Mouse (Mus musculus): ENCODE measurements at regions not wholly inside any gene's neighbourhood (a gene's known extent, or its start where the extent isn't known, plus 50 kb on each side); places are given as distances from the start of the nearest gene placed in this dataset.

DNA sequence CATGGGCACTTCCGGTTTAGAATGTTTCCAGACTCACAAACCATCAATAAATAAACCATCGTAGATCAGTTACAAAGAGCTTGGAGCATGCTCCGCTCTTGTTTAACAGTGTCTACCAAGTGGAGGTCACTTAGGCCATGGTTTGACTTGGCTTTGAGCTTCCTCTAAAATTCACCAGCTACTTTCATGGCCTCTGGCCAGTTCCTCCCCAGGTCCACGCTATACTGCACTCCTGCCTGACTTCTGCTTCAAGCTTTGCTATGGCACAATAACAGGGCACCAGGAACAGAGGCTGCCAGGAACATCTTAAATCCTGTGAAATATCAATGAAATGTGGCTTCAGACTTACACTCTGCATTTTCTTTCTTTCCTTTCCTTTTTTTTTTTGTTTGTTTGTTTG, 71.2 kb downstream of the P2ry1 start:
- WGBS: 79% methylated on average over 4 of the region's 4 CpGs

DNA sequence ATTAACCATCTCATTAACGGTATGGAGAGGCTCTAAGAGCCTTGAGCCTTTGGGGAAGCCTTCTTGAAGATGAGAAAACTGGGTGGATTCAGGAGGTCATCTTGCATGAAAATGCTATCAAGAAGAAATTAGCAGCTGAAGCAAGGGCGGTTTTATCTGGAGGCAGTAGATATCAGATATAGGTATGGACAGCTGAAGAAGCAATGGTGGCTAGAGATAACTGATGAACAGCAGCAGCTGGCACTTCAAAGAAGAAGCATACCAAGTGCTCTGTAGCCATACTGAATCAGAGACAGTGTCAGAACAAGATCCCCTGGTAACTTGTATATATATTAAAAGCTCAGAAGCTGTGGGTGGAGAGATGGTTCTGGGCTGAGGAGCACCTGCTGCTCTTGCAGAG, 73.2 kb downstream of the P2ry1 start:
- Histone ChIP-seq H3K4me3 (no peak overlapping the region), H3K79me2 (replicated peaks; ENCODE audit: control insufficient read depth, insufficient read depth, low read length) (no peaks in the 10 kb centered on the region), H3K36me3 (ENCODE audit: control insufficient read depth, insufficient read depth, low read length) (no peaks in the 10 kb centered on the region), H3K27me3 (ENCODE audit: control insufficient read depth, insufficient read depth, low read length) (no peaks in the 10 kb centered on the region), H3K4me1 (ENCODE audit: control insufficient read depth, insufficient read depth, low read length) (no peaks in the 10 kb centered on the region), H3K9ac (ENCODE audit: low read depth, low read length) (no peak overlapping the region), H3K27ac (no peak overlapping the region)
- intact Hi-C loops (cut with DNase I): no loop called here
- TF ChIP-seq CTCF (IDR thresholded peaks at IDR 0.05) (no peak), POLR2A (IDR thresholded peaks at IDR 0.05; ENCODE audit: insufficient read depth, low read depth, low read length) (no peak), EP300 (IDR thresholded peaks at IDR 0.05; ENCODE audit: insufficient read depth, low read depth, low read length) (no peak)
- no peak for DNase-seq
- 55% methylated on average over 2 of the region's 2 CpGs for WGBS

More for the DNA sequence above, 71.2 kb downstream of the P2ry1 start:
- Histone ChIP-seq H3K79me2 (replicated peaks; ENCODE audit: control insufficient read depth, insufficient read depth, low read length) (no peaks in the 10 kb centered on the region), H3K9ac (ENCODE audit: low read depth, low read length) (no peak overlapping the region), H3K27ac (no peak overlapping the region), H3K4me3 (no peak overlapping the region), H3K27me3 (ENCODE audit: control insufficient read depth, insufficient read depth, low read length) (no peaks in the 10 kb centered on the region), H3K36me3 (ENCODE audit: control insufficient read depth, insufficient read depth, low read length) (no peaks in the 10 kb centered on the region), H3K4me1 (ENCODE audit: control insufficient read depth, insufficient read depth, low read length) (no peaks in the 10 kb centered on the region)
- TF ChIP-seq EP300 (IDR thresholded peaks at IDR 0.05; ENCODE audit: insufficient read depth, low read depth, low read length) (no peak), CTCF (IDR thresholded peaks at IDR 0.05) (no peak), POLR2A (IDR thresholded peaks at IDR 0.05; ENCODE audit: insufficient read depth, low read depth, low read length) (no peak)
- no peak for DNase-seq
- intact Hi-C loops (cut with DNase I): no loop called here

DNA sequence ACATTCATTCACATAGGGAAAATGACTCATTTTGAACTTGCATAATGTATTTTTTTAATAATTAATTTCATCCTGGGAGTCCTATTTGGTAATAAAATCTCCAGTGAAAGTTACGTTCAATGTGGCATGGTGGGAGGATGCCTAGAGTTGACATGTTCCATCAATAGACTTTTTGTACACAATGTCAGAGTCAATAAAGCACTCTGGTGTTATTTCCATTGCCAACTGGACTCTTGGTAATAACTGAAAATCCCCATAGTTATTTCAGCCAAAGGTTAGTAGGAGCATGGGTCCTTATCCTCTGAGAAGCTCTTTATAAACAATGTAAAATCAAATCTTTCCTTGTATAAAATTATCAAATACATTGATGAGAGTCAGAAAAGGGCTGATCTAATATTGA, 87.3 kb downstream of the P2ry1 start:
- Histone ChIP-seq H3K9ac (ENCODE audit: low read depth, low read length) (no peak overlapping the region), H3K4me1 (ENCODE audit: control insufficient read depth, insufficient read depth, low read length) (no peaks in the 10 kb centered on the region), H3K27me3 (ENCODE audit: control insufficient read depth, insufficient read depth, low read length) (no peaks in the 10 kb centered on the region), H3K79me2 (replicated peaks; ENCODE audit: control insufficient read depth, insufficient read depth, low read length) (no peaks in the 10 kb centered on the region), H3K27ac (no peak overlapping the region), H3K4me3 (no peak overlapping the region), H3K36me3 (ENCODE audit: control insufficient read depth, insufficient read depth, low read length) (no peaks in the 10 kb centered on the region)
- intact Hi-C loops (cut with DNase I): no loop called here
- WGBS: 93% methylated on average over 1 of the region's 1 CpGs
- no peak for TF ChIP-seq POLR2A (IDR thresholded peaks at IDR 0.05; ENCODE audit: insufficient read depth, low read depth, low read length)
- TF ChIP-seq CTCF (IDR thresholded peaks at IDR 0.05): no peak
- TF ChIP-seq EP300 (IDR thresholded peaks at IDR 0.05; ENCODE audit: insufficient read depth, low read depth, low read length): no peak
- DNase-seq: no peak

DNA sequence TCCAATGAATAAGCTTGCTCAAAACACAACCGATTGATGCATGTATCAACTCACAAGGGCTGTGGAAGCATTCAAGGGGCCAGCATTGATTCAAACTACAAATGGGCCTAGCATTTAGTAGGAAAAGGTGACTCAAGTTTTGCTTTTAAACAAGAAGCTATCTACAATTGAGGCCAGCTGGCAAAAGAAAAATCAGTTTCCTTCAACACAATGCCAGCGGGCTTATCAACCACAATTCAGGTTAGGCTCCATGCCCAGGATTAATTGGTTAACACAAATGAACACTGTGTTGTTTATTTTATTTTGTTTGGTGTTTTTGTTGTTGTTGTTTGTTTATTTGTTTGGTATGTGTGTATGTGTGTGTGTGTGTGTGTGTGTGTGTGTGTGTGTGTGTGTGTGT, 89.4 kb downstream of the P2ry1 start:
- DNase-seq: no peak
- no peaks in the 10 kb centered on the region for H3K27me3 ChIP-seq (ENCODE audit: control insufficient read depth, insufficient read depth, low read length)
- no peaks in the 10 kb centered on the region for H3K36me3 ChIP-seq (ENCODE audit: control insufficient read depth, insufficient read depth, low read length)
- no peak overlapping the region for H3K27ac ChIP-seq
- H3K79me2 ChIP-seq (replicated peaks; ENCODE audit: control insufficient read depth, insufficient read depth, low read length): no peaks in the 10 kb centered on the region
- intact Hi-C loops (cut with DNase I): no loop called here
- TF ChIP-seq POLR2A (IDR thresholded peaks at IDR 0.05; ENCODE audit: insufficient read depth, low read depth, low read length): no peak
- no peak for TF ChIP-seq CTCF (IDR thresholded peaks at IDR 0.05)
- TF ChIP-seq EP300 (IDR thresholded peaks at IDR 0.05; ENCODE audit: insufficient read depth, low read depth, low read length): no peak
- H3K4me1 ChIP-seq (ENCODE audit: control insufficient read depth, insufficient read depth, low read length): no peaks in the 10 kb centered on the region
- H3K4me3 ChIP-seq: no peak overlapping the region
- no peak overlapping the region for H3K9ac ChIP-seq (ENCODE audit: low read depth, low read length)
- WGBS: 70% methylated on average over 2 of the region's 2 CpGs

DNA sequence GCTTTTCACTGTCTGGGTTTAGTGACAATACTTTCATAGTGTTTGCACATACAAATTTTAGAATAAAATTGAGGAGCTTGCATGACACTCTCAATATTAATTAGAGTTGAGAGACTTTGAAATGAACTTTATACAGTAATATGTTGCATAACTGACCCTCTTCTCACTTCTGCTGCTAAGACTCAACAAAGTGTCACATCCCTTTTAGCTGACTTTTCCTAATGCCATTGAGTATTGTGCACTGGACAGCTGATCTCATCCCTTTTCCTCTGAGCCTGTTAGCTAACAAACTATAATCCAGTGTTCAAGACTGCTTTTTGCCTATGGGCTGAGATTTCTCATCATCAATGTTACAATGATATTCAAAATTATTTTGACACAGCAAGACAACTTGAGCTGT, 113.8 kb downstream of the P2ry1 start:
- DNase-seq: no peak
- Histone ChIP-seq H3K79me2 (replicated peaks; ENCODE audit: control insufficient read depth, insufficient read depth, low read length) (no peaks in the 10 kb centered on the region), H3K27ac (no peak overlapping the region), H3K27me3 (ENCODE audit: control insufficient read depth, insufficient read depth, low read length) (no peaks in the 10 kb centered on the region), H3K9ac (ENCODE audit: low read depth, low read length) (no peak overlapping the region), H3K36me3 (ENCODE audit: control insufficient read depth, insufficient read depth, low read length) (no peaks in the 10 kb centered on the region), H3K4me3 (no peak overlapping the region), H3K4me1 (ENCODE audit: control insufficient read depth, insufficient read depth, low read length) (no peaks in the 10 kb centered on the region)
- intact Hi-C loops (cut with DNase I): no loop called here
- no peak for TF ChIP-seq POLR2A (IDR thresholded peaks at IDR 0.05; ENCODE audit: insufficient read depth, low read depth, low read length)
- no peak for TF ChIP-seq CTCF (IDR thresholded peaks at IDR 0.05)
- TF ChIP-seq EP300 (IDR thresholded peaks at IDR 0.05; ENCODE audit: insufficient read depth, low read depth, low read length): no peak

DNA sequence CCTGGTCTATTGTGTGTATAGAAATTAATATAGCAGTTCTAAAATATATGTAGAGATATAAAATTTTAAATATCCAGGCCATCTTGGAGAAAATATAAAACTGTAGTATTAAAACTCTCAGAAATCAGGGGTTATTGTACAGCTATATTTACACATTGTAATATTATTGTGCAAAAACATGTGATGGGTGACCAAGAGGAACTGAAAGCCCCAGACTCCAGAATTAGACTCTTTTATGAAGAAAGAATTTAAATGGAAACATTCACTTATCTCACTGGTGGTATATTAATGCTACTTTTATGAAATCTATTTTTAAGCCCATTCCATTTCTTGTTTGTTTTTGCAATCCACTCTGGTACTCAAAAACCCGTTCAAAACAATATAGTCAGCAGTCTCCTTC, 130.5 kb downstream of the P2ry1 start:
- no peak overlapping the region for H3K9ac ChIP-seq (ENCODE audit: low read depth, low read length)
- no peaks in the 10 kb centered on the region for H3K79me2 ChIP-seq (replicated peaks; ENCODE audit: control insufficient read depth, insufficient read depth, low read length)
- H3K4me3 ChIP-seq: no peak overlapping the region
- DNase-seq: no peak
- no peaks in the 10 kb centered on the region for H3K4me1 ChIP-seq (ENCODE audit: control insufficient read depth, insufficient read depth, low read length)
- TF ChIP-seq EP300 (IDR thresholded peaks at IDR 0.05; ENCODE audit: insufficient read depth, low read depth, low read length): no peak
- no peak for TF ChIP-seq POLR2A (IDR thresholded peaks at IDR 0.05; ENCODE audit: insufficient read depth, low read depth, low read length)
- no peak for TF ChIP-seq CTCF (IDR thresholded peaks at IDR 0.05)
- whole genome bisulfite sequencing: 33% methylated on average over 1 of the region's 1 CpGs
- H3K27ac ChIP-seq: no peak overlapping the region
- no peaks in the 10 kb centered on the region for H3K36me3 ChIP-seq (ENCODE audit: control insufficient read depth, insufficient read depth, low read length)
- H3K27me3 ChIP-seq (ENCODE audit: control insufficient read depth, insufficient read depth, low read length): no peaks in the 10 kb centered on the region
- intact Hi-C loops (cut with DNase I): no loop called here

Data from heart, adult 2 months (tissue).